Mouse (Mus musculus) lung, postnatal 4 days (tissue): ENCODE data around the gene Vcam1.

ENCODE experiments used
- DNase-seq, 2 experiments: peaks; one replicate each; pipeline ENCODE4 v3.0.0; 2021

The Vcam1 gene

DNA sequence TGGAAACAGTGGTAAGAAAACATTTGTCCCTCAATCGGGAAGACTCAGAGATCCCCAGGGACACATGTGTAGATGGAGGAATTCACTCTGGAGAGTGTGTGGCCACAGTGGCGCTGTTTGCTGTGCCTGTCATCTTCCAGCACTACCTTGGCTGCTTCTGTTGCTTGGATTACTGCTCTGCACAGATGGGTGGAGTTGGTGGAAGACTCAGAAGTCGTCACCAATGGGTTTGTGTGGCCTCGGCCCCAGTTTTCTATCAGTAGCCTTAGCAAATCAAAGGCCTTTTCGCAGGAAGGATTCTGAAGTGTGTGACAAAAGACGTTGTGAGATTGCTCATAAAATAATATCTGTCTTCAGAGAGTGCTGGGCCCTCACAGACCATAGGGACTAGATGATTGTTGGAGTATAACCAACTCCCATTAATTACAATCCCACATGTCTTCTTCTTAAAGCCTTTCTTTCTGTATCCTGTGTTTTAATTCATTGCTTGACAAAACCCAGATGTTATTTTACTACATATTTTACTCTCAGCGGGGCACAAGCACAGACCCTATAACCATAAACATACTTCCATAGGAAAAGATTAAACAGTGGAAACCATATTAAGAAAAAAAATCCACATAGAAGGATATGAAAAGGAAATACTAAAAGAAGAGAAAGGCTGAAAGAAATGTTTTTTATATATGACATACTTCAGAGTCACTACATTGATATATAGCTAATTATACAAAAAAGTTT lies 48.4 kb downstream of the Vcam1 start:
- DNase-seq: no peak

GRCm38 (mm10) chr3:116080166-116080788 lies 49.2 kb downstream of the Vcam1 start:
- peak; percentile 9 to 24 for DNase-seq

GRCm38 (mm10) chr3:116078490-116078889 lies 51.0 kb downstream of the Vcam1 start:
- no peak for DNase-seq

DNA sequence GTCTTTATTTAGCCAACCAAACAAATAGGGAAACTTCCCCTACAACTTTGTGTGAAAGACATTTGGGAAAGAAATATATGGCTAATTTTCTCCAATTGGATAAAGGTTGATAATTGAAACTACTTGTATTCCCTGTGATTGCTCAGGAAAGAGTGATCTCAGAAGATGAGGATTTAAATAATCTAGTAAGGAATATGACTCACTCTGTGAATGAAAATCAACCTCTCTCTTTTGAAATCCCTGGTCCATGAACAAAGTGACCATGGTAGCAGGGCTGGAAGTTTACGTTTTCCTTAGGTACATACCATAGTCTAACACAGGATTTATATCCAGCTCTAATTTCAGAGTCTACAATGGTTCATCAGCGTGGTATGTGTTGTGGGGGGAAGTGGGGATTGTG lies 52.7 kb downstream of the Vcam1 start:
- DNase-seq: no peak

- DNase-seq: no peak
Measured at GRCm38 (mm10) chr3:116072584-116072983, 56.9 kb downstream of the Vcam1 start.

DNA sequence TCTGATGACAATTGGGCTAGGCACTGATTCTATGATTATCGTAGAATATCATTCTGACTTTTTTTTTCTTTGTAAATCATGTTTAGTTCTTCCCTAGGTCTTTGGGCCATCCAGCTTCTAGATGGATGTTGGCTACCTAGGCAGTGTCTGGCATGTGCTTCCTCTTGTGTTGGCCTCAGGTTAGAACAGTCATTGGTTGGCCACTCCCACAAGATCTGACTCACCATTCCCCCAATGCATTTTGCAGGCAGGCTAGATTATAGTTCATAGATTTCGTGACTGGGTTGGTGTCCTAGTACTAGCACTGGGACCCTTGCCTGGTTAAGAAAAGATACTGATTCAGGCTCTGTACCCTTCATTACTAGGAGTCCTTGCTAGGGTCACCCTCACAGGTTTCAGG lies 67.3 kb downstream of the Vcam1 start:
- DNase-seq: no peak

GRCm38 (mm10) chr3:116060320-116060719 lies 69.2 kb downstream of the Vcam1 start:
- no peak for DNase-seq
